Mouse (Mus musculus) kidney, postnatal 0 days (tissue): ENCODE measurements around the gene Olfr1413. TPM values are rescaled to one million over a fixed set of nuclear protein-coding genes. Genes with fewer than 3 reads are reported as not detected.

Experiments used
- ATAC-seq: fragments of 200-750 bp; cut with Nextera tagmentation; replicated peaks from 2 replicates; pipeline ENCODE4 v1.8.0; 2017; ENCODE audit warnings: low read depth, moderate number of reproducible peaks, moderate TSS enrichment, moderate library complexity; ENCODE audit not compliant: low FRiP score
- DNase-seq: peaks from one replicate; pipeline ENCODE4 v3.0.0-alpha.2; 2016; ENCODE audit warnings: low spot score
- H3K27ac ChIP-seq: fragments of 300-500 bp; sonication (generic); 2 replicates; pipeline ENCODE4 v1.5.1; 2014; ENCODE audit warnings: mild to moderate bottlenecking
- H3K27me3 ChIP-seq: fragments of 300-500 bp; sonication (generic); 2 replicates; pipeline ENCODE4 v1.6.1; 2014; ENCODE audit warnings: low read length, mixed read lengths; ENCODE audit not compliant: insufficient read depth
- H3K36me3 ChIP-seq: fragments of 300-500 bp; sonication (generic); 2 replicates; pipeline ENCODE4 v1.6.1; 2014; ENCODE audit warnings: low read length, mixed read lengths; ENCODE audit not compliant: insufficient read depth
- H3K4me1 ChIP-seq: fragments of 300-500 bp; sonication (generic); replicated peaks from 2 replicates; pipeline ENCODE4 v1.6.1; 2014; ENCODE audit warnings: antibody characterized with exemption, low read length, mixed read lengths; ENCODE audit not compliant: insufficient read depth
- H3K4me2 ChIP-seq: fragments of 300-500 bp; sonication (generic); 2 replicates; pipeline ENCODE4 v1.6.1; 2014; ENCODE audit warnings: mild to moderate bottlenecking, low read length, moderate library complexity, mixed read lengths
- H3K4me3 ChIP-seq: fragments of 300-500 bp; sonication (generic); replicated peaks from 2 replicates; pipeline ENCODE4 v1.5.1; 2014; ENCODE audit warnings: low read depth, low read length
- H3K9ac ChIP-seq: fragments of 300-500 bp; sonication (generic); 2 replicates; pipeline ENCODE4 v1.6.1; 2014; ENCODE audit warnings: low read depth, low read length
- H3K9me3 ChIP-seq: fragments of 300-500 bp; sonication (generic); replicated peaks from 2 replicates; pipeline ENCODE4 v1.6.1; 2016; ENCODE audit warnings: low read length, inconsistent platforms, mixed read lengths
- CTCF ChIP-seq: IDR thresholded peaks from 2 replicates; pipeline ENCODE4 v1.5.1; 2016; ENCODE audit warnings: antibody characterized with exemption, low read depth, mild to moderate bottlenecking, moderate library complexity
- WGBS: fragments of 180-500 bp; shearing (Covaris S2); extraction: QIAGEN DNeasy Blood & Tissue Kit; methylation state at CpG from one replicate; pipeline ENCODE4 v1.1.7; 2014; 5-methylcytosine and 5-hydroxymethylcytosine counted together
- polyA plus RNA-seq: library from polyadenylated mRNA; unstranded; fragments of >200 nt; fragmentation: Nextera tagmentation; extraction: Ambion mirVana; gene quantifications from 2 replicates; pipeline ENCODE4 v1.2.1, GENCODE M21; 2015

Gene Olfr1413
- polyA plus RNA-seq, 1 experiment from 2014 or later, result not detected

DNA sequence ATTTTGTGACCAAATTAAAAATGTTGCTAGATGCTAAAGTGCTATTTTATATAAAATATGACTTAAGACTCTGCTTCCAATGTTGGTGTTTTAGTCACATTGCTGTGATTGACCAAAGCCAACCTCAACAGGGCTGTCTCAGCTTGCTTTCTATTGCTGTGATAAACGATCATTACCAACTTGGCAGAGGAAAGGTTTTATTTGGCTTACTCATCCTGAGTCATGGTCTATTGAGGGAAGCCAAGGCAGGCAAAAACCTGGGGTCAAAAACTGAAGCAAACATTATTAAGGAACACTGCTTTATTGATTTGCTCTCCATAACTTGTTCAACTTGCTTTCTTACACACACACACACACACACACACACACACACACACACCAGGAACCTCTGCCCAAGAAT lies 44.9 kb downstream of the Olfr1413 start:
- no peaks in the 10 kb centered on the region for H3K4me1 ChIP-seq
- no peak for TF ChIP-seq CTCF
- H3K9ac ChIP-seq, result no peak overlapping the region
- no peaks in the 10 kb centered on the region for H3K9me3 ChIP-seq
- no peaks in the 10 kb centered on the region for H3K27me3 ChIP-seq
- 70% methylated on average over 1 of the region's 1 CpGs for WGBS
- no peak for DNase-seq
- no peak overlapping the region for H3K27ac ChIP-seq
- ATAC-seq, result no peak
- H3K36me3 ChIP-seq, result no peaks in the 10 kb centered on the region
- H3K4me3 ChIP-seq, result no peak overlapping the region
- H3K4me2 ChIP-seq, result no peak overlapping the region

DNA sequence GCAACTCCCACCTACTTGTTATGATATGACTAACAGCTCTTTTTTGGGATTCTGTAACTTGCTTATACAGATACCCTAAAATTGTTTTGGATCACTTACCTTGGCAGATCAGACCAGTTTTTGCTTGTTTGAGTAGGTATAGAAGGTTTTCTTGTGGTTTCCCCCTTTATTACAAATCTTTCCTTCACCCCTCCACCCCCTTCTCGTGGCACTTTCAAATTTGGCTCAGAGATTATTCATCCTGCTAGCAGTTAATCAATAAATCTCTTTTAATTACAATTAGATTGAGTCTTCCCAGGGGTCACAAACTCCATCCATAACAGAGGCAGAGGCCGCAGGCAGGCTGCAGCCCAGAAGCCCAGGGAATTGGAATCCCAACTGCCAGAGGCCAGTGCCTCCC lies 46.4 kb downstream of the Olfr1413 start, which contains the start of gene Olfr12:
Gene Olfr12 (plus strand): TSS at position 301 of the 400 bp plus-strand sequence.
- no peak within 1 kb of the TSS for H3K4me2 ChIP-seq
- no peak for TF ChIP-seq CTCF
- no peaks in the 10 kb centered on the region for H3K36me3 ChIP-seq
- no peak within 1 kb of the TSS for H3K4me3 ChIP-seq
- no peaks in the 10 kb centered on the region for H3K27me3 ChIP-seq
- H3K4me1 ChIP-seq, result no peaks in the 10 kb centered on the region
- no peak within 1 kb of the TSS for H3K9ac ChIP-seq
- DNase-seq (no peak), ATAC-seq (no peak)
- H3K27ac ChIP-seq, result no peak within 1 kb of the TSS
- 53% methylated on average over 2 of the region's 2 CpGs for WGBS
- no peaks in the 10 kb centered on the region for H3K9me3 ChIP-seq

DNA sequence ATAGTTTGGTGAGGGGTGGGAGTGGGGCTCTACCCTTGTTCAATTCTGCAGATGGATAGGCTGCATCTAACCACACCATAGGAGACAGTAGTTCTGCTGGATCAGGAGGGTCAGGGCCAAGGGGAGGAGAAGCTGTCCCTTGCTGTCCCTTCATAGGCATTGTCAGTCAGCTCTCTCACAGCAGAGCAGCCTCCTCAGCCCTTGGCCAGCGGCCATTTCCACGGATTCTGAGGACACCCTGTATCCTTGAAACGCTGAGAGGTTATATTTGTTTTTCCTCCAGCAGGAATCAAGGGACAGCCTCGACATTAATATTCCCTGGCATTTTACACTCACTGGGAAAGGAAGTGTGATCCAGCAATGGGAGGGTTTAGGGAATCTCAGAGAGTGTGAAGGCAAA lies 47.2 kb downstream of the Olfr1413 start:
- WGBS, result 48% methylated on average over 4 of the region's 4 CpGs
- no peak for TF ChIP-seq CTCF
- Histone ChIP-seq H3K4me3 (no peak overlapping the region), H3K4me1 (no peaks in the 10 kb centered on the region), H3K9me3 (no peaks in the 10 kb centered on the region), H3K4me2 (no peak overlapping the region), H3K9ac (no peak overlapping the region), H3K36me3 (no peaks in the 10 kb centered on the region), H3K27me3 (no peaks in the 10 kb centered on the region), H3K27ac (no peak overlapping the region)
- ATAC-seq (no peak), DNase-seq (no peak)

Other genes with a start within 250 kb of the Olfr1413 start
- 385 and 415 TPM in 2 replicates for gene Ndufa10, start 97.5 kb upstream of the Olfr1413 start, polyA plus RNA-seq
- not detected in 2 replicates for gene Olfr1416, start 86.2 kb upstream of the Olfr1413 start, polyA plus RNA-seq
- gene Olfr1415, start 75.2 kb upstream of the Olfr1413 start, polyA plus RNA-seq, result not detected in 2 replicates
- gene Olfr1414, start 52.7 kb upstream of the Olfr1413 start, polyA plus RNA-seq, result not detected in 2 replicates
- gene Olfr1412, start 14.5 kb downstream of the Olfr1413 start, polyA plus RNA-seq, result not detected in 2 replicates
- not detected in 2 replicates for gene Olfr1411, start 23.1 kb downstream of the Olfr1413 start, polyA plus RNA-seq
- gene Olfr1410, start 34.5 kb downstream of the Olfr1413 start, polyA plus RNA-seq, result not detected in 2 replicates
- gene Olfr12, start 46.5 kb downstream of the Olfr1413 start, polyA plus RNA-seq, result not detected in 2 replicates
- 467 and 534 TPM in 2 replicates for gene Cops9, start 70.7 kb downstream of the Olfr1413 start, polyA plus RNA-seq
- gene Otos, start 77.5 kb downstream of the Olfr1413 start, polyA plus RNA-seq, result 1.0 and 1.3 TPM in 2 replicates